Mouse (Mus musculus) MEL (cell line): ENCODE results near the gene Spata17. TPM values are rescaled to one million over a fixed set of nuclear protein-coding genes. Genes with fewer than 3 reads are reported as not detected.

Experiments
- DNase-seq: peaks from one replicate; pipeline ENCODE4 v3.0.0; 2011; ENCODE audit warnings: low read depth, low spot score
- H3K27ac ChIP-seq: 2 replicates; pipeline ENCODE4 v1.5.1; 2012; ENCODE audit warnings: low read depth, mild to moderate bottlenecking, control low read depth, low read length, moderate library complexity; ENCODE audit not compliant: control insufficient read depth
- H3K27me3 ChIP-seq, 2 experiments: fragments of 150-350 bp in 1 of 2; sonication (generic) in 1 of 2; 2 replicates each; pipeline ENCODE4 v1.6.1; 2012; ENCODE audit warnings: low read length in 2 of 2, mild to moderate bottlenecking in 2 of 2, improper control_type of control experiment in 1 of 2, moderate library complexity in 1 of 2; ENCODE audit not compliant: insufficient read depth in 2 of 2, control insufficient read depth in 1 of 2
- H3K36me3 ChIP-seq, 2 experiments: 2 replicates each; pipeline ENCODE4 v1.6.1; 2012 to 2014; ENCODE audit warnings: low read length in 2 of 2, improper control_type of control experiment in 1 of 2, inconsistent platforms in 1 of 2, mild to moderate bottlenecking in 1 of 2; ENCODE audit not compliant: insufficient read depth in 2 of 2, control insufficient read depth in 1 of 2
- H3K4me1 ChIP-seq, 2 experiments: fragments of 150-350 bp in 1 of 2; sonication (generic) in 1 of 2; 2 replicates each; pipeline ENCODE4 v1.6.1; 2012; ENCODE audit warnings: low read length in 2 of 2, improper control_type of control experiment in 1 of 2, mild to moderate bottlenecking in 1 of 2; ENCODE audit not compliant: insufficient read depth in 2 of 2, control insufficient read depth in 1 of 2
- H3K4me3 ChIP-seq, 2 experiments: fragments of 150-350 bp in 1 of 2; sonication (generic) in 1 of 2; 2 replicates each; pipeline ENCODE4 v1.5.1; 2012; ENCODE audit warnings: low read depth in 2 of 2, low read length in 2 of 2, mild to moderate bottlenecking in 2 of 2, moderate library complexity in 2 of 2, control low read depth in 1 of 2, improper control_type of control experiment in 1 of 2; ENCODE audit not compliant: control insufficient read depth in 1 of 2, insufficient read depth in 1 of 2
- H3K79me2 ChIP-seq: 2 replicates; pipeline ENCODE4 v1.6.1; 2012; ENCODE audit warnings: mild to moderate bottlenecking, low read length, moderate library complexity; ENCODE audit not compliant: control insufficient read depth, poor library complexity, insufficient read depth
- H3K9ac ChIP-seq: 2 replicates; pipeline ENCODE4 v1.6.1; 2012; ENCODE audit warnings: low read depth, mild to moderate bottlenecking, control low read depth, low read length, moderate library complexity; ENCODE audit not compliant: control insufficient read depth, poor library complexity, severe bottlenecking
- H3K9me3 ChIP-seq: fragments of 150-350 bp; sonication (generic); replicated peaks from 2 replicates; pipeline ENCODE4 v1.6.1; 2012; ENCODE audit warnings: mild to moderate bottlenecking, low read length, improper control_type of control experiment, moderate library complexity; ENCODE audit not compliant: insufficient read depth
- BHLHE40 ChIP-seq: IDR thresholded peaks from 2 replicates; pipeline ENCODE4 v1.6.1; 2012; ENCODE audit warnings: low read depth, mild to moderate bottlenecking, inconsistent platforms, low read length, improper control_type of control experiment, borderline replicate concordance
- CHD1 ChIP-seq: IDR thresholded peaks from 2 replicates; pipeline ENCODE4 v1.6.1; 2012; ENCODE audit warnings: low read depth, mild to moderate bottlenecking, inconsistent platforms, low read length, improper control_type of control experiment
- CHD2 ChIP-seq: IDR thresholded peaks from 2 replicates; pipeline ENCODE4 v1.6.1; 2011; ENCODE audit warnings: low read length, improper control_type of control experiment
- EP300 ChIP-seq, 2 experiments: IDR thresholded peaks; 2 replicates each; pipeline ENCODE4 v1.6.1; 2011; ENCODE audit warnings: improper control_type of control experiment in 2 of 2, low read length in 2 of 2, low read depth in 1 of 2, mild to moderate bottlenecking in 1 of 2
- GABPA ChIP-seq: IDR thresholded peaks from 2 replicates; pipeline ENCODE4 v1.6.1; 2012; ENCODE audit warnings: low read depth, mild to moderate bottlenecking, inconsistent platforms, low read length, improper control_type of control experiment, moderate library complexity
- HCFC1 ChIP-seq: IDR thresholded peaks from 2 replicates; pipeline ENCODE4 v1.6.1; 2012; ENCODE audit warnings: low read depth, mild to moderate bottlenecking, inconsistent platforms, low read length, improper control_type of control experiment, moderate library complexity
- KAT2A ChIP-seq: conservative IDR thresholded peaks from 2 replicates; pipeline ENCODE4 v1.6.1; 2012; ENCODE audit warnings: low read depth, low read length, improper control_type of control experiment, inconsistent platforms
- MAX ChIP-seq: IDR thresholded peaks from 2 replicates; pipeline ENCODE4 v1.6.1; 2011; ENCODE audit warnings: low read length, improper control_type of control experiment
- MAZ ChIP-seq: IDR thresholded peaks from 2 replicates; pipeline ENCODE4 v1.6.1; 2012; ENCODE audit warnings: low read depth, mild to moderate bottlenecking, inconsistent platforms, low read length, improper control_type of control experiment
- MEF2A ChIP-seq: IDR thresholded peaks from 2 replicates; pipeline ENCODE4 v1.6.1; 2014; ENCODE audit warnings: low read depth, mild to moderate bottlenecking, inconsistent platforms, low read length, improper control_type of control experiment; ENCODE audit not compliant: poor library complexity, insufficient replicate concordance, severe bottlenecking; ENCODE audit errors: extremely low read depth
- MYC ChIP-seq: IDR thresholded peaks from 2 replicates; pipeline ENCODE4 v1.6.1; 2011; ENCODE audit warnings: low read depth, mild to moderate bottlenecking, low read length, improper control_type of control experiment, moderate library complexity
- NELFE ChIP-seq: IDR thresholded peaks from 2 replicates; pipeline ENCODE4 v1.6.1; 2011; ENCODE audit warnings: low read depth, low read length, improper control_type of control experiment
- NRF1 ChIP-seq: IDR thresholded peaks from 2 replicates; pipeline ENCODE4 v1.6.1; 2014; ENCODE audit warnings: low read depth, mild to moderate bottlenecking, inconsistent platforms, low read length, improper control_type of control experiment, moderate library complexity; ENCODE audit not compliant: poor library complexity, insufficient read depth, severe bottlenecking
- RCOR1 ChIP-seq: IDR thresholded peaks from 2 replicates; pipeline ENCODE4 v1.6.1; 2012; ENCODE audit warnings: low read depth, mild to moderate bottlenecking, inconsistent platforms, low read length, improper control_type of control experiment
- SMC3 ChIP-seq: IDR thresholded peaks from 2 replicates; pipeline ENCODE4 v1.6.1; 2011; ENCODE audit warnings: low read depth, low read length, improper control_type of control experiment
- TAL1 ChIP-seq: IDR thresholded peaks from 2 replicates; pipeline ENCODE4 v1.6.1; 2012; ENCODE audit warnings: mild to moderate bottlenecking, inconsistent platforms, low read length, moderate library complexity, mixed read lengths
- TBP ChIP-seq: IDR thresholded peaks from 2 replicates; pipeline ENCODE4 v1.8.0; 2011; ENCODE audit warnings: low read depth, low read length, improper control_type of control experiment
- TCF12 ChIP-seq: IDR thresholded peaks from 2 replicates; pipeline ENCODE4 v1.6.1; 2014; ENCODE audit warnings: low read depth, mild to moderate bottlenecking, inconsistent platforms, low read length, improper control_type of control experiment, moderate library complexity
- USF2 ChIP-seq, 2 experiments: IDR thresholded peaks; 2 replicates each; pipeline ENCODE4 v1.6.1; 2011 to 2012; ENCODE audit warnings: improper control_type of control experiment in 2 of 2, low read length in 2 of 2, borderline replicate concordance in 1 of 2, inconsistent platforms in 1 of 2, low read depth in 1 of 2, mild to moderate bottlenecking in 1 of 2; ENCODE audit not compliant: insufficient read depth in 1 of 2
- ZNF384 ChIP-seq: IDR thresholded peaks from 2 replicates; pipeline ENCODE4 v1.6.1; 2012; ENCODE audit warnings: low read depth, mild to moderate bottlenecking, inconsistent platforms, low read length, improper control_type of control experiment
- polyA plus RNA-seq, 2 experiments: library from polyadenylated mRNA; stranded (reverse) in 1 of 2; unstranded in 1 of 2; fragments of >175 nt in 1 of 2; fragments of >200 nt in 1 of 2; gene quantifications; 2 replicates each; pipeline versions ENCODE4 v1.2.1 to v1.2.4; 2012; ENCODE audit warnings: low replicate concordance in 2 of 2, low read depth in 1 of 2; ENCODE audit not compliant: insufficient read length in 2 of 2, insufficient read depth in 1 of 2, missing spikeins in 1 of 2
- total RNA-seq: library from RNA; depleted of rRNA; stranded (reverse); fragments of 300-350 nt; gene quantifications from 2 replicates; pipeline ENCODE4 v1.2.3, GENCODE M21; 2012

Gene Spata17
- total and polyA plus RNA-seq, 3 experiments = 0.13 TPM; not detected in 2

DNA sequence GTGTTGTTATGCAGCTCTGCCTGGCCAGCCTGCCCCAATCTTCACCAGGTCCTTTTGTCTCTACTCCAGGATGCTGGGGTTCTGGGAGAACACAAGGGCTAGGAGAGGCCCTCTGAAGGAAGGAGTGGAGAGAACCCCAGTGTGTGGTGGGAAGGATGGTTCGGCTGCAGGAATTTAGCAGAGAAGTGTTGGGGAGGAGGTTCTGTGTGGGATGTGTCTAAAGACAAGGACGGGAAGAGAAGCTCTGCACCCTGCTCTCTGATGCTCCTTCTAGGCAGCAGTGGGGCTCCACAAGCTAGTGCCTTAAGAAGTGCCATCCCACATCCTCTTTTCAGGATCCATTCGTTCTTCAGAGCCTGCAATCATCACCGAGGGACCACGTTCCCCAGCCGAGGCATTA, 129.2 kb downstream of the Spata17 start:
- no peak for TF ChIP-seq USF2 (IDR thresholded peaks at IDR 0.05; ENCODE audit: borderline replicate concordance in 1 of 2, insufficient read depth in 1 of 2, low read depth in 1 of 2, low read length in 2 of 2)
- no peak for TF ChIP-seq MAX
- no peak for TF ChIP-seq EP300 (IDR thresholded peaks at IDR 0.05; ENCODE audit: low read depth in 1 of 2, low read length in 2 of 2)
- no peak for TF ChIP-seq HCFC1
- TF ChIP-seq TBP = no peak
- no peak for TF ChIP-seq BHLHE40
- TF ChIP-seq CHD2 = no peak
- TF ChIP-seq NELFE = no peak
- no peak for TF ChIP-seq TAL1
- no peak for TF ChIP-seq TCF12
- no peak for TF ChIP-seq MAZ
- TF ChIP-seq NRF1 = no peak
- TF ChIP-seq KAT2A = no peak
- no peak for TF ChIP-seq RCOR1
- TF ChIP-seq CHD1 = no peak
- TF ChIP-seq MYC = no peak
- no peak for TF ChIP-seq MEF2A
- TF ChIP-seq SMC3 = no peak
- TF ChIP-seq GABPA = no peak
- H3K9ac ChIP-seq = no peak overlapping the region
- no peaks in the 10 kb centered on the region for H3K4me1 ChIP-seq
- no peak overlapping the region for H3K4me3 ChIP-seq
- H3K36me3 ChIP-seq = no peaks in the 10 kb centered on the region
- no peaks in the 10 kb centered on the region for H3K79me2 ChIP-seq
- DNase-seq = no peak
- H3K27ac ChIP-seq = no peak overlapping the region
- no peaks in the 10 kb centered on the region for H3K27me3 ChIP-seq
- no peaks in the 10 kb centered on the region for H3K9me3 ChIP-seq

DNA sequence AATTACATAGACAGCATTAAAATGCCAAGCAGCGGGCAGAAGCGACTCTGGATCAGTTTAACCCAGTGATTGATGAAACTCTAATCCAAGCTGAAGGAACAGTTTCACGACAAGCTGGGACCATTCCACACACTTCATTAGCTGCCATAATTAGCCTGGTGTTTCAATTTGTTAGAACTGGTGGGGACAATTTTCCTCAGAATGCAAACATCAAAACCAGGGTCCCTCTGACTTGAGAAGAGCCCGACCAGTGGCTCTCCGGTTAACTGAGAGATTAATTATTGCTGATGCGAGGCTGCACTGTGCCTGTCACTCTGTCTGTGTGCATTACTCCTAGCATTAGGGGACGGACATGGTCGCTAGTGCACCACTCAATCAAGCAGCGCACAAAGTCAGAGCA, 137.9 kb downstream of the Spata17 start:
- TF ChIP-seq ZNF384 (no peak), KAT2A (no peak)

More for the DNA sequence above, 137.9 kb downstream of the Spata17 start:
- Histone ChIP-seq H3K9me3 (no peaks in the 10 kb centered on the region), H3K36me3 (no peaks in the 10 kb centered on the region), H3K4me3 (no peak overlapping the region), H3K79me2 (no peaks in the 10 kb centered on the region), H3K4me1 (no peaks in the 10 kb centered on the region), H3K9ac (no peak overlapping the region), H3K27ac (no peak overlapping the region), H3K27me3 (no peaks in the 10 kb centered on the region)
- no peak for DNase-seq
